Mouse (Mus musculus): ENCODE data around the gene 9530068E07Rik.

GRCm38 (mm10) chr11:52435466-52435865, 39.2 kb downstream of the 9530068E07Rik start:
- TF ChIP-seq CTCF (IDR thresholded peaks at IDR 0.05) (no peak), EP300 (IDR thresholded peaks at IDR 0.05) (no peak)
